Mouse (Mus musculus) common myeloid progenitor, adult 5-6 weeks (primary cell): ENCODE data around the gene Cnot6. TPM values are rescaled to one million over a fixed set of nuclear protein-coding genes. Genes with fewer than 3 reads are reported as not detected.
A peak's percentile ranks its signal among the peaks of the same experiment; 100 is the strongest.

ENCODE experiments used
- ATAC-seq: replicated peaks from 2 replicates; pipeline ENCODE4 v1.8.0; 2016; ENCODE audit warnings: low read depth, mild to moderate bottlenecking, moderate TSS enrichment, inconsistent platforms; ENCODE audit not compliant: poor library complexity, severe bottlenecking
- total RNA-seq: library from RNA; stranded (forward); fragments of 200-1000, 187-1606 nt; gene quantifications from 2 replicates; pipeline ENCODE4 v1.2.3, GENCODE M21; 2017

The Cnot6 gene
- total RNA-seq, 1 experiment from 2014 or later: 119 TPM

- ATAC-seq: peak; percentile 79
Measured at GRCm38 (mm10) chr11:49658791-49659469, 53.6 kb downstream of the Cnot6 start.

GRCm38 (mm10) chr11:49658065-49658464 is 54.5 kb downstream of the Cnot6 start:
- ATAC-seq: no peak

GRCm38 (mm10) chr11:49655501-49655900 is 57.0 kb downstream of the Cnot6 start:
- no peak for ATAC-seq

- ATAC-seq: no peak
Measured at GRCm38 (mm10) chr11:49654651-49655050, 57.9 kb downstream of the Cnot6 start.

- peak; percentile 29 for ATAC-seq
Measured at GRCm38 (mm10) chr11:49653079-49653408, 59.5 kb downstream of the Cnot6 start.

- ATAC-seq: peak; percentile 71
Measured at GRCm38 (mm10) chr11:49652401-49653078, 60.0 kb downstream of the Cnot6 start.

GRCm38 (mm10) chr11:49651762-49652322 is 60.7 kb downstream of the Cnot6 start:
- ATAC-seq: peak; percentile 9; the same call in 1 of the 2 replicates

GRCm38 (mm10) chr11:49650994-49651761 is 61.3 kb downstream of the Cnot6 start:
- peak; percentile 70 for ATAC-seq

- no peak for ATAC-seq
Measured at GRCm38 (mm10) chr11:49650113-49650993, 62.2 kb downstream of the Cnot6 start.

- no peak for ATAC-seq
Measured at GRCm38 (mm10) chr11:49645677-49646076, 66.8 kb downstream of the Cnot6 start.

GRCm38 (mm10) chr11:49636449-49636848 is 76.1 kb downstream of the Cnot6 start:
- peak; percentile 27 for ATAC-seq

- no peak for ATAC-seq
Measured at GRCm38 (mm10) chr11:49635671-49636070, 76.9 kb downstream of the Cnot6 start.

- ATAC-seq: no peak
Measured at GRCm38 (mm10) chr11:49634101-49634500, 78.4 kb downstream of the Cnot6 start.

GRCm38 (mm10) chr11:49632256-49632655 is 80.3 kb downstream of the Cnot6 start:
- no peak for ATAC-seq

GRCm38 (mm10) chr11:49631154-49631553 is 81.4 kb downstream of the Cnot6 start:
- ATAC-seq: peak; percentile 70; the same call in 1 of the 2 replicates

GRCm38 (mm10) chr11:49626748-49627147 is 85.8 kb downstream of the Cnot6 start:
- no peak for ATAC-seq

GRCm38 (mm10) chr11:49625863-49626262 is 86.7 kb downstream of the Cnot6 start:
- no peak for ATAC-seq

- ATAC-seq: no peak
Measured at GRCm38 (mm10) chr11:49624156-49624555, 88.4 kb downstream of the Cnot6 start.

- no peak for ATAC-seq
Measured at GRCm38 (mm10) chr11:49621953-49622352, 90.6 kb downstream of the Cnot6 start.
